8 mouse cellular contexts compared by ENCODE assay signal in genomic region chr17:34024861-34025755, GRCm38 (mm10). TPM values are rescaled to one million over a fixed set of nuclear protein-coding genes. Genes with fewer than 3 reads are reported as not detected.
DNase-seq lines count a peak whose midpoint lies in the region; ATAC-seq and TF ChIP-seq lines count a peak whose summit lies in the region.

No protein-coding gene starts in this region.

- peaks cover 63% of the 10 kb centered on the region for H3K4me1 ChIP-seq in megakaryocyte, embryonic 14.5 days
- H3K4me1 ChIP-seq in heart, embryonic 16.5 days (ENCODE audit: control insufficient read depth, insufficient read depth, low read length), result peaks cover 42% of the 10 kb centered on the region
- H3K4me1 ChIP-seq in liver, embryonic 15.5 days (replicated peaks), result peaks cover 65% of the 10 kb centered on the region
- peaks cover 44% of the 10 kb centered on the region for H3K4me1 ChIP-seq in testis, adult 2 months (ENCODE audit: control insufficient read depth, insufficient read depth, low read length)

- ATAC-seq in CD4-positive, CD25-positive, alpha-beta regulatory T cell, adult 4 months, result no peak
- ATAC-seq in megakaryocyte, adult 5-6 weeks (ENCODE audit: poor library complexity, severe bottlenecking), result no peak
- peak; percentile 3 for ATAC-seq in heart, embryonic 16.5 days (replicated peaks; ENCODE audit: extremely low read depth, insufficient read depth, low FRiP score)
- peak; percentile 5 for ATAC-seq in liver, embryonic 15.5 days (ENCODE audit: insufficient read depth)

- 1% methylated on average over 57 of the region's 57 CpGs for WGBS in heart, embryonic 16.5 days
- WGBS in liver, embryonic 15.5 days (ENCODE audit: insufficient replicate concordance), result under 1% methylated on average over 56 of the region's 57 CpGs

- H3K9ac ChIP-seq in heart, embryonic 16.5 days (ENCODE audit: low read length), result peak overlapping the region; percentile 96
- H3K9ac ChIP-seq in liver, embryonic 15.5 days, result peak overlapping the region; percentile 79

- H3K27me3 ChIP-seq in megakaryocyte, embryonic 14.5 days (replicated peaks), result no peaks in the 10 kb centered on the region
- H3K27me3 ChIP-seq in heart, embryonic 16.5 days (ENCODE audit: control insufficient read depth, insufficient read depth, low read length), result no peaks in the 10 kb centered on the region
- peaks cover 3% of the 10 kb centered on the region; the same call in 1 of the 2 replicates for H3K27me3 ChIP-seq in liver, embryonic 15.5 days
- H3K27me3 ChIP-seq in testis, adult 2 months (ENCODE audit: control insufficient read depth, insufficient read depth, low read length), result no peaks in the 10 kb centered on the region

- TF ChIP-seq CTCF in testis, adult 2 months (IDR thresholded peaks at IDR 0.05; ENCODE audit: control insufficient read depth, insufficient read depth, insufficient replicate concordance, low read depth, low read length), result no peak

- no peak for TF ChIP-seq POLR2A in testis, adult 2 months (IDR thresholded peaks at IDR 0.05; ENCODE audit: control insufficient read depth, low read depth, low read length)

- H3K4me2 ChIP-seq in heart, embryonic 16.5 days (ENCODE audit: low read depth, low read length), result peak overlapping the region; percentile 97
- H3K4me2 ChIP-seq in liver, embryonic 15.5 days, result peak overlapping the region; percentile 99

- H3K9me3 ChIP-seq in megakaryocyte, embryonic 14.5 days, result peaks cover 24% of the 10 kb centered on the region
- H3K9me3 ChIP-seq in heart, embryonic 16.5 days (replicated peaks; ENCODE audit: control insufficient read depth, low read length), result no peaks in the 10 kb centered on the region
- H3K9me3 ChIP-seq in liver, embryonic 15.5 days (replicated peaks), result 0 out of 2 replicates have a peak, but pooled peaks cover under 1% of the 10 kb centered on the region

- peak overlapping the region; percentile 96 for H3K4me3 ChIP-seq in megakaryocyte, embryonic 14.5 days (replicated peaks)
- peak overlapping the region; percentile 90 for H3K4me3 ChIP-seq in heart, embryonic 16.5 days (ENCODE audit: low read length)
- H3K4me3 ChIP-seq in liver, embryonic 15.5 days (replicated peaks), result peak overlapping the region; percentile 83
- peak overlapping the region; percentile 85 for H3K4me3 ChIP-seq in testis, adult 2 months (ENCODE audit: control insufficient read depth, low read depth, low read length)

- peak overlapping the region; percentile 88 for H3K27ac ChIP-seq in heart, embryonic 16.5 days (ENCODE audit: low read length)
- H3K27ac ChIP-seq in liver, embryonic 15.5 days (replicated peaks), result peak overlapping the region; percentile 83
- H3K27ac ChIP-seq in testis, adult 2 months (ENCODE audit: control insufficient read depth, insufficient read depth, low read depth, low read length), result peak overlapping the region; percentile 12

- DNase-seq in CD4-positive, CD25-positive, alpha-beta regulatory T cell, adult 2 months (ENCODE audit: low read depth, low spot score), result peak; percentile 58
- no peak for DNase-seq in left cerebral cortex, adult 18-20 months (ENCODE audit: low spot score in 2 of 2)

- H3K36me3 ChIP-seq in megakaryocyte, embryonic 14.5 days (replicated peaks; ENCODE audit: low read length), result peaks cover 55% of the 10 kb centered on the region
- H3K36me3 ChIP-seq in heart, embryonic 16.5 days (ENCODE audit: control insufficient read depth, insufficient read depth), result peaks cover 32% of the 10 kb centered on the region
- H3K36me3 ChIP-seq in liver, embryonic 15.5 days (replicated peaks), result peaks cover 48% of the 10 kb centered on the region
- H3K36me3 ChIP-seq in testis, adult 2 months (ENCODE audit: control insufficient read depth, insufficient read depth, low read length), result peaks cover 2% of the 10 kb centered on the region; the same call in 1 of the 2 replicates

RNA-seq across cellular contexts. Expression of gene Ring1, which starts 0.6 kb away (rescaled TPM):
- 1 to 10 TPM; 2.2 to 2.3 TPM for polyA plus RNA-seq in CD4-positive, CD25-positive, alpha-beta regulatory T cell, adult 4 months (2017; shearing (Covaris generic))
- polyA plus RNA-seq in megakaryocyte, embryonic 14.5 days (2012; ENCODE audit: insufficient read depth, low replicate concordance), result 5.3 and 24.9 TPM in 2 replicates
- 5.3 and 6.7 TPM in 2 replicates for total RNA-seq in megakaryocyte, adult 5-6 weeks (2015)
- total RNA-seq in megakaryocyte, adult 5-6 weeks (2017), result 7.9 and 9.6 TPM in 2 replicates
- 13.0 and 13.7 TPM in 2 replicates for polyA plus RNA-seq in heart, embryonic 16.5 days (2015; fragmentation: Nextera tagmentation; extraction: Ambion mirVana)
- 5.5 and 7.2 TPM in 2 replicates for polyA plus RNA-seq in liver, embryonic 15.5 days (2015; fragmentation: Nextera tagmentation; extraction: Ambion mirVana)
- 27.8 and 31.4 TPM in 2 replicates for polyA plus RNA-seq in testis, adult 2 months (2012; rRNA removed)
- total RNA-seq in left cerebral cortex, adult 18-20 months (2021), result 10 to 100 TPM; 31.6 to 34.6 TPM

RNA-seq across cellular contexts. Expression of gene H2-Ke6, which starts 2.8 kb away (rescaled TPM):
- polyA plus RNA-seq in CD4-positive, CD25-positive, alpha-beta regulatory T cell, adult 4 months (2017; shearing (Covaris generic)), result 10 to 100 TPM; 20.9 to 21.4 TPM
- polyA plus RNA-seq in megakaryocyte, embryonic 14.5 days (2012; ENCODE audit: insufficient read depth, low replicate concordance), result 12.4 and 22.2 TPM in 2 replicates
- total RNA-seq in megakaryocyte, adult 5-6 weeks (2015), result 67.7 and 84.3 TPM in 2 replicates
- 34.6 and 35.5 TPM in 2 replicates for total RNA-seq in megakaryocyte, adult 5-6 weeks (2017)
- polyA plus RNA-seq in heart, embryonic 16.5 days (2015; fragmentation: Nextera tagmentation; extraction: Ambion mirVana), result 53.0 and 59.1 TPM in 2 replicates
- polyA plus RNA-seq in liver, embryonic 15.5 days (2015; fragmentation: Nextera tagmentation; extraction: Ambion mirVana), result 30.7 and 37.0 TPM in 2 replicates
- polyA plus RNA-seq in testis, adult 2 months (2012; rRNA removed), result 24.5 and 25.0 TPM in 2 replicates
- 10 to 100 TPM; 39.3 to 43.2 TPM for total RNA-seq in left cerebral cortex, adult 18-20 months (2021)

RNA-seq across cellular contexts. Expression of gene Slc39a7, which starts 6.4 kb away (rescaled TPM):
- polyA plus RNA-seq in CD4-positive, CD25-positive, alpha-beta regulatory T cell, adult 4 months (2017; shearing (Covaris generic)), result 10 to 100 TPM; 53.0 to 92.6 TPM
- polyA plus RNA-seq in megakaryocyte, embryonic 14.5 days (2012; ENCODE audit: insufficient read depth, low replicate concordance), result 63.6 and 95.7 TPM in 2 replicates
- 5.4 and 6.4 TPM in 2 replicates for total RNA-seq in megakaryocyte, adult 5-6 weeks (2015)
- total RNA-seq in megakaryocyte, adult 5-6 weeks (2017), result 72.5 and 83.1 TPM in 2 replicates
- 108 and 119 TPM in 2 replicates for polyA plus RNA-seq in heart, embryonic 16.5 days (2015; fragmentation: Nextera tagmentation; extraction: Ambion mirVana)
- 56.3 and 68.5 TPM in 2 replicates for polyA plus RNA-seq in liver, embryonic 15.5 days (2015; fragmentation: Nextera tagmentation; extraction: Ambion mirVana)
- 33.4 and 36.3 TPM in 2 replicates for polyA plus RNA-seq in testis, adult 2 months (2012; rRNA removed)
- total RNA-seq in left cerebral cortex, adult 18-20 months (2021), result 100 to 1,000 TPM in 1 of 2 experiments, 10 to 100 TPM in 1; 96.1 to 101 TPM

RNA-seq across cellular contexts. Expression of gene Rxrb, which starts 6.5 kb away (rescaled TPM):
- 10 to 100 TPM; 11.2 to 12.5 TPM for polyA plus RNA-seq in CD4-positive, CD25-positive, alpha-beta regulatory T cell, adult 4 months (2017; shearing (Covaris generic))
- 66.5 and 117 TPM in 2 replicates for polyA plus RNA-seq in megakaryocyte, embryonic 14.5 days (2012; ENCODE audit: insufficient read depth, low replicate concordance)
- total RNA-seq in megakaryocyte, adult 5-6 weeks (2015), result 19.6 and 23.4 TPM in 2 replicates
- 23.7 and 27.2 TPM in 2 replicates for total RNA-seq in megakaryocyte, adult 5-6 weeks (2017)
- polyA plus RNA-seq in heart, embryonic 16.5 days (2015; fragmentation: Nextera tagmentation; extraction: Ambion mirVana), result 33.7 and 34.5 TPM in 2 replicates
- 16.7 and 19.3 TPM in 2 replicates for polyA plus RNA-seq in liver, embryonic 15.5 days (2015; fragmentation: Nextera tagmentation; extraction: Ambion mirVana)
- 25.5 and 28.0 TPM in 2 replicates for polyA plus RNA-seq in testis, adult 2 months (2012; rRNA removed)
- total RNA-seq in left cerebral cortex, adult 18-20 months (2021), result 10 to 100 TPM; 80.6 to 84.1 TPM

RNA-seq across cellular contexts. Expression of gene Col11a2, which starts 14.1 kb away (rescaled TPM):
- under 1 TPM; 0.15 to 0.42 TPM for polyA plus RNA-seq in CD4-positive, CD25-positive, alpha-beta regulatory T cell, adult 4 months (2017; shearing (Covaris generic))
- polyA plus RNA-seq in megakaryocyte, embryonic 14.5 days (2012; ENCODE audit: insufficient read depth, low replicate concordance), result 19.6 and 36.5 TPM in 2 replicates
- 0.36 and 0.87 TPM in 2 replicates for total RNA-seq in megakaryocyte, adult 5-6 weeks (2015)
- 1.2 and 1.5 TPM in 2 replicates for total RNA-seq in megakaryocyte, adult 5-6 weeks (2017)
- polyA plus RNA-seq in heart, embryonic 16.5 days (2015; fragmentation: Nextera tagmentation; extraction: Ambion mirVana), result 1.1 and 1.2 TPM in 2 replicates
- polyA plus RNA-seq in liver, embryonic 15.5 days (2015; fragmentation: Nextera tagmentation; extraction: Ambion mirVana), result 0.59 and 0.79 TPM in 2 replicates
- 2.4 and 2.8 TPM in 2 replicates for polyA plus RNA-seq in testis, adult 2 months (2012; rRNA removed)
- total RNA-seq in left cerebral cortex, adult 18-20 months (2021), result 10 to 100 TPM; 14.5 to 14.6 TPM

Comparison
In these comparisons a context has a peak if more than half of its experiments do, and no peak if none do; other contexts are left out.
1. ATAC-seq: peak in heart, embryonic 16.5 days (single experiment) and liver, embryonic 15.5 days (single experiment); none in CD4-positive, CD25-positive, alpha-beta regulatory T cell, adult 4 months (single experiment) and megakaryocyte, adult 5-6 weeks (single experiment).
2. H3K27ac ChIP-seq: peak in every context shown above with its lines; median percentile 88 in heart, embryonic 16.5 days; 83 in liver, embryonic 15.5 days; 12 in testis, adult 2 months.
3. Peak in every context shown above with its lines, with median percentiles within 50 percentile points of each other: H3K4me3 ChIP-seq.